Mouse (Mus musculus): ENCODE data around the gene Rab43. TPM values are rescaled to one million over a fixed set of nuclear protein-coding genes. Genes with fewer than 3 reads are reported as not detected.
"Not testable (repeated sequence)": the region's sequence is repeated elsewhere in the genome, so short reads cannot be mapped to it uniquely, and the experiment has no call there.

Gene Rab43
- total RNA-seq, 2 experiments from 2014 or later: 18.6 to 19.8 TPM

DNA sequence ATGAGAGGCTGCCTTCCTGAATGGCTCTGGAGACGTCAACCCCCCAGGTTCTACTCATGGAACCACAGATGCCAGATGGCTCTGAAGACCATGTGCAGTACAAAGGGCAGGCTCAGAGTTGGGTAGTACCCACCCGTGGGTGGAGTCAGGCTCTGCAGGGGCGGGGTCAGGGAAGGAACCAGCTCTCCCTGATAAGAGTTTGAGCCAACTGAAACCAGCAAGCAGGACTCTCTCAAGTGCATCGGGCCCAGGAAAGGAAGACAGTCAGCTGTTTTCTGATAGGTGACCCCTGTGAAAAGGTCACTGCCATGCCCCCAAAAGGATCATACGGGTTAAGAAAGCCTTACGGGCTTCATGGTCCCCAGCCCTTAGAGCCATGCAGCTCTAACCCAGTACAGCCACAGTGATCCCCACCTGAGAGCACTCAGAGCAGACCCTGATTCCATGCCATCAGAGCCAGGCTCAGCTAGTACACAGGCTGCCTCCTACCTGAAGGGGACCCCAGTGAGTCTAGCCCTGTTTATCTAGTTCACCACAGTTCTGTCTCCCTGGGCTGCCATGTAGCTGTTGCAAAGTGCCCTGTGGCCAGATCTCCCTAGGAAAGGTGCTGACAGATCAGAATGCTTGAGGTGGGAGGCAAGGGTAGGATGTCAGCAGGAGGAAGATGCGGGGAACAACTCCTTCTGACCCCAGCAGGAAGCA, 21.0 kb downstream of the Rab43 start:
- no peak for DNase-seq (ENCODE audit: low spot score in 2 of 2)
- intact Hi-C loops (cut with DNase I): no loop called here

DNA sequence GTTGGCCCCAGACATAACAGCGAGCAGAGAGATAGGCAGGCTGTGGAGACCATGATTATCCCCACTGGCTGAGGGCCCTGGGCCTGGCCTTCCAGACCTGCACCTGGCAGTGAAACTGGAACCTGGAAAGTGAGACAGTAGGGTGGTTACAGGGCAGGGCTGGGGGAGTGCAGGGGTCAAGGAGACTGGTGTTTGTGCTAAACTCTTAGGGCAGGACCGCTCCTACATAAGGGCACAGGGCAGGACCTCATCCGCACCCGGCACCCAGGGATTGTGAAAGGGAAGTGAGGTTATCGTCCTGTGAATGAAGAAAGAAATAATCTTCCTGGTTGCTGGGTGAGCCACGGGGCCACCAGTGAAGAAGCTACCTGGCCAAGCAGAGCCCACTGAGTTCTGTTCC, 22.2 kb downstream of the Rab43 start:
- no peak for DNase-seq (ENCODE audit: low spot score in 2 of 2)
- intact Hi-C loops (cut with DNase I): no loop called here

DNA sequence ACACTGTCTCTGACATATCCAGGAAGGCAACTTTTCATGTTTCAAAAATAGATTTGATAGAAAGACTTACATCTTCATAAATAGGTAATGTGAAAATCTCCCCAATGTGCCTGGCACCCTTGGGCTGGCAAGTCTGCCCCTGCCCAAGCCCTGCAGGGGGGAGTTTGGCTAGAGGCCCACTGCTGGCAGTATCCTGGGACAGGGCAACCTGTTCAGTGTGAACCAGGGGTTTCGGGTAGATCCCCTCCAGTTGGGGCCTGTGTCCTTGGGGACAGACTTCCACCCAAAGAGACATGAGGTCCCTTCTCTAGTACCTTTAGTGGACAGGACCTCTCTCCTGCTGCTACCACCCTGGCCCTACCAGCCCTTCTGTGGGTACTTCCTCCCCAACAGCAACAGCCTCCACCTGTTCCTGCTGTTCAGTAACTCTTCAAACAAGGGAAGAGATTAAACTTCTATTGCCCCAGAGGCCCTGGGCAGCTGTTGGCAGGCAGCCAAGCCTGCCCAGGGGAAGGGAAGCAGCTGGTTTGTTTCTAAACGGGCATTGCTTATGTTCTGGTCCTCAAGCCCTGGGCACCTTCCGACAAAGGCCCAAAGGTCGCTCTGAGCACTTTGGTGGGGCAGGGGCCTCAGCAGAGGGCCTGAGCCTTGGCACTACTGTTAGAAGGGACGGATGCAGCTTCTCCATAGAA, 22.9 kb downstream of the Rab43 start:
- intact Hi-C loops (cut with DNase I): no loop called here
- DNase-seq (ENCODE audit: low spot score in 2 of 2): no peak

DNA sequence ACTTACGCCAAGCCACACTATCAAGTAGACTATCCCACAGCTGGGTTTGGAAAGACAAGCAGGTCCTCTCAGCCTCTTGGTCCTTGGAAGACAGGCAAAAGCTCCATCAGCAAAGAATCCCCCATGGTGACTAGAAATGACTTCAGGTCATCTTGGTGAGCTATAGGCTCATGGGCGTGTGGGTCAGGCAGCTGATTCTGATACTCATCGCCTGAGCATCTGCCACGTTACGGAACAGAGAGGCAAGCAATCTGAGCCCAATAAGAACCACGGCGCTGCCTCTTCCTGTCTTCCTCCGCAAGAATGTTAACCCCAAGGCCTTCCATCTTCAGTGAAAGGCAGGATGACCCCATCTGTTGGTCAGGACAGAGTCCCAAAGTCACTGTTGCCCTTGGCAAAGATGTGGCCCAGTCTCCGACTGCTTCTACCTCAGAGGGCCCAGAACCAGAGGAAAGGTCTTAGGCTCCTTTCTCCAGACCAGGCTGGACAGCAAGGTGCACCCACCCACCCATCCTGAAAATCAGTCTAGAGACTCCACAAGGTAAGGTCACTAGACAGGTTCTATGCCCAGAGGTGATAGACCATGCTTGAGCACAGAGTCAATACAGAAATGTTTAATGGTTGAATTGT, 23.6 kb downstream of the Rab43 start:
- intact Hi-C loops (cut with DNase I): no loop called here
- DNase-seq (ENCODE audit: low spot score in 2 of 2): no peak

DNA sequence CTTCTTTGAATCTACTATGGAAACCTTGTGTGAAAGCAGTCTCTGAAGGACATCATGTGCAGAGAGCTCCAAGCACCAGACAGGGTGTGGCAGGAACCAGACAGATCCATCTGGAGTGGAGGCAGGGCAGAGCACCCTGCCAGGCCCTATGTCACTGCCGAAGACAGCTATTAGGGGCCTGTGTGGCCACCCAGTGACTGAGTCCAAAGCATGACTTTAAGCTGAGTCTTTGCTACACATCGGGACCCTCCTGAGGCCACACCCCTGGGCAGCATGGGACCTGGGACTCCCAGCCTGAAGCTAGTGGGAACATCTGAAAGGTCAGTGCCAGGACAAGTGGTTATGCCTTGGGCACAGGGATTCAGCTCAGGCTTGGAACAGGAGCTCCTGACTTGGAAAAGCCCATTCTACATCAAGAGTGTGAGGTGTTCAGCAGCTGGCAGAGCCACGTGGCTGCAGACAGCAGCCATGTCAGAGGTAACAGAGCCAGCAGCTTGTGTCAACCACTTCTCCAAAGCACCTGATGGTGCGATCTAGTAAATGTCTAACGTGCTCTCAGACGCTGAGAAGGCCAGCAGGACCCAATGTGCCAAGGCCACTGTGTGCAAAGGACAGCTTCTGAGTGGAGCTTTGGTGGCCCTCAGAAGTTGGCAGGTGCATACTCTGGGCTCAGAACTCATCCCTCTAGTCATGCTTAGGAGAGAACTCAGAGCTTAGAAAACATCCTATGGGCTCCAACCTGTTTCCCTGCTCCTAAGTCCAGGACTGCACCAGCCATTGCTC, 24.7 kb downstream of the Rab43 start:
- no peak for DNase-seq (ENCODE audit: low spot score in 2 of 2)
- intact Hi-C loops (cut with DNase I): no loop called here

DNA sequence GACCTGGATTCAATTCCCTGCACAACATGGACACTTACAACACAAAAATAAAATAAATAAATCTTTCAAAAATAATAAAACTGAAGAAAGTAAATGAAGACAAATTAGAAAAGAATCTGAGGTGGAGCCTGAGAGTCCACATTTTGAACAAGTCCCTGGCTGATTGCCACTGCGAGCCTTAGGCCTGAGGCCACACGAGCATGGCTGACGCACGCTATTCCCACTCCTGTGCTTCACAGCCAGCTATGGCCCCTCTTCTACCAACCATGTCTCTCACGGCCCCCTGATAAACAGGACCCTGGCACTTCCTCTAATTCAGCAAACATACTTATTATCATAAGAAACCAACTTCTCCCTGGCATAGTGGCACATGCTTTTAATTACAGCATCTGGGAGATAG, 25.3 kb downstream of the Rab43 start:
- intact Hi-C loops (cut with DNase I): no loop called here
- no peak for DNase-seq (ENCODE audit: low spot score in 2 of 2)

DNA sequence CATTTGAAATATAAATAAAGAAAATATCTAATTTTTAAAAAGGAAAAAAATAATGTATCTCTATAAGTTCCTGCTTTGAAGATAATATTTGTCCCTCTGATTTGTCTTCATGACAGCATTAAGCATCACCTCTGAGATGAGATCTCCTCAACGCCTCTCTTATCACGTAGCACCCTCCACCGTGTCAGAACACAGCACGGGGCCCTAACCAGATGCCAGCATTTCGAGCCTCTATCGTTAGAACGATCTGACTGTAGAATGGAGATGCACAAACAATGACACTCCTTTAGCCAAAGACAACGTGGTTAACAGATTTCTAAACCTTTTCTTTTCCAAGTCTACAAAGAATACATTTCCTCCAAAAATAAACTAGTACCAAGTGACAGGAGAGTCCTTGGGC, 27.9 kb downstream of the Rab43 start:
- no peak for DNase-seq (ENCODE audit: low spot score in 2 of 2)
- intact Hi-C loops (cut with DNase I): no loop called here

DNA sequence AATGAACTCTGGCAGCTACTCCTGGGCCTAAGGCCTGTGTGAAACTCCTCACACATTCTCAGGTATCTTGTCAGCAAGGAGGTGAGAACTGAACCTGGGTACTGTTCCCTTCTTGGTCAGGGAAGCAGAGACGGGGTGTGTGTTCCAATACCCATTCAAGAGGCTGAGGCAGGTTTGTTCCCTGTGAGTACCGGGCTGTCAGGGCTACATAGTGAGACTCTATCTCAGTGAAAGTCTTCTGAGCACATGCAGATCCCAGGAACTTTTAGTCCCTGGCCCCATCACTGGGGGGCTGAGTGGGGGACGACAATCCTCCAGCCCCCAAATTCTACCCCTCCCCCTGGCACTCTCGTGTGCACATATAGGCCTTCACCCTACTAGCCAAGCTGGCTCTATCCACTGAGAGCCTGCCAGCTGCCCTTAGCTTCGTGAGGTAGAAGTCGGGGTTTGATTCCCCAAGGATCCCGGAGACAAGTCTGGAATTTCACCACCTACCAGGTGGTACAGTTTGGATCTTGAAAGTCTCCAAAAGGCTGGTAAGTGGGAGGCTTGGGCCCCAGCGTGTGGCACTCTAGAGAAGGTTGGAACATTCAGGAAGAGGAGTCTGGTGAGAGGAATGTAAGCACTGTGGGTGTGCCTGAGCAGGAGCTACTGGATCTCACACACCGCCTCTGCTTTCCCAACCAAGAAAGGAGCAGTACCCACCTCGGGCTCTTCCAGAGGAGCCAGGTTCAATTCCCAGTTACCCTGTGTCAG, 31.2 kb downstream of the Rab43 start:
- peak in 1 of 2 experiments; percentile 15 for DNase-seq (ENCODE audit: low spot score in 2 of 2)
- intact Hi-C loops (cut with DNase I): no loop called here

DNA sequence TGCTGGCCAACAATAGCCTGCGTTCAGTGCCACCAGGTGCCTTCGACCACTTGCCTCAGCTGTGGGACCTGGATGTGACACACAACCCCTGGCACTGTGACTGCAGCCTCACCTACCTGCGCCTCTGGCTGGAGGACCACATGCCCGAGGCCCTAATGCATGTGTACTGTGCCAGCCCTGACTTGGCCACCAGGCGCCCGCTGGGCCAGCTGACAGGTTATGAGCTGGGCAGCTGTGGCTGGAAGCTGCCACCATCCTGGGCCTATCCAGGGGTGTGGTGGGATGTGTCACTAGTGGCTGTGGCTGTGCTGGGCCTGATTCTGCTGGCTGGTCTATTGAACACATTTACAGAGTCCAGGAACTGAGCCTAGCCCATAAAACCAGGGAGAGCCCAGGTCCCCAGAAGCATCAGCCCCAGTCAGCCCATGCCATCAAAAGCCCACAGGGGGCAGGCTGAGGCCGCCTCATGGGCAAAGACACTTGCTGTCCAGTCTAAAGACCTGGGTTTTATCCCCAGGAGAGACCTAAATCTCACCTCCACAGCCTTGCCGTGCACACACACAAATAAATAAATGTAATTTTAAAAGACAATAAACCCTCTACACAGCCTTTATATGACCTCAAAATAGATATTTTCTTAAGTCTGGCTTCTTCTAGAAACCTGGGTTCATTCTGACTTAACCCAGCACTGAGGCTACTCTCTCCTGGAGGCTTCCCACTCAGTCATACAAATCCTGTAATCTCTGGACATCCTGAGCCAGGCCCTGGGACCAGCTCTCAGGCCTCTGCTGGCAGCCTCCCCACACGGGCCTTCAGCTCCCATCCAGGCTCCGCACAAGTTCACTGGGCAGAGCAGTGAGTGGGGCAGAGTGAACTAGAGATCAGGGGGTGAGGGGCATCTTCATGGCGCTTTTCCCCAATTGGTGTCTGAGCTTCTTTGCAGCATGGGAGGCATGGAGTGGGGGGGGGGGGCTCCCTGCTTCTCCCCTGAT, 32.5 kb downstream of the Rab43 start:
- DNase-seq (ENCODE audit: low spot score in 2 of 2): no peak
- intact Hi-C loops (cut with DNase I): no loop called here

DNA sequence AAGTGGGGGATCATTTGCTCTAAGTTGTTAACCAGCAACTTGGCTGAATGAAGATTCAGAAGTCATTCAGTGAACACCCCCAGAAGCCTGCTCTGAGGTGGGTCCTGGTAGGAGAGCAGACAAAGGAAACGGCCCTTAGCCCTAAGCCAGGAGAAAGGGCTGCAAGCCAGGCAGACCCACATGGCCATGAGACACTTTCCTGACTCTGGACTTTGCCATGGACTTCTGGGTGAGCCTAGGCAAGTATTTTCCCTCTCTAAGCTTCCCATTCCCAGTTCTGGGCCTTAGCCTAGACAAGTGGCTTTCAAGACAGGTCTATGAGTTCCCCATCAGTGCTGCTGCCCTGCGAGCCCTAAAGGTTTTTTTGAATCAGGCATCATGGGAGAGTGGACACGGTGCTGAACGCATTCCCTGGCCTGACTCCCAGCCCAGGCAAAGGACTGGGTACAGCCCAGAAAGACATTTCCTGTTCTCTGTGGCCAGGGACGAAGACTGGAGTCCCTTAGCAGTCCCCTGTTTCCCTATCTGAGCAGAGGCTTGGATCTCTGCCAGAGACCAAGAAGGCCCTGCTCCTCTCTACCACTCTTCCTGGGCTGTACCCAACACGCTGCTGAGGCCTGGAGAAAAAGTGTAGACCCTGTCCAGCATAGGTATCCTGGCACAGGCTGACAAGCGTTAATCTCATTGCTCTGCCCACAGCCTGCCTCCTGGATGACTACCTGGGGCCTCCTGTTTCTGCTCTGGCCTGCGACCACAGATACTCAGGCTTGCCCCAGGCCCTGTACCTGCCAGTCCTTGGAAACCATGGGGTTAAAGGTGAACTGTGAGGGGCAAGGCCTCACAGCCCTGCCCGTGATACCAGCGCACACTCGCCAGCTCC, 33.4 kb downstream of the Rab43 start:
- intact Hi-C loops (cut with DNase I): no loop called here
- no peak for DNase-seq (ENCODE audit: low spot score in 2 of 2)

DNA sequence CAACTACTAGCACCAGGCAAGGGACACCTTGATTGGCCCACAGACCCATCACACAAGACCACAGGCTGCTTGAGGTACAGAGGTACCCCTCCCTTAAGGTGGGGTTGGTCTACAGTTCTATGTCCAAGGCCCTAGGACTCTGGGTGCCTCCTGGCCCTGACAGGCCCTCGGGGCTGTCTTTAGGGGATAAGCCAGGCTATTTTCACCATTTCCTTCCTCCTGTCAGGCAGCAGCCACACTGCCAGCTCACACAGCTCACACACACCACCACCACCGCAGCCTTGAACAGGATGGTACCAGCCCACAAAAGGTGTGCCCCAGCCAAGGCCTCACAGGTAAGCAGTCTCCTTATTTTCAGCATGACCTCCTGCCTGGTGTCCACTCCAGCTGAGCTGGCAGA, 34.1 kb downstream of the Rab43 start, which contains the start of gene Gp9:
Gene Gp9, plus strand, starts transcription at position 231 of the 400 bp plus-strand sequence.
- no peak for DNase-seq (ENCODE audit: low spot score in 2 of 2)
- intact Hi-C loops (cut with DNase I): no loop called here

DNA sequence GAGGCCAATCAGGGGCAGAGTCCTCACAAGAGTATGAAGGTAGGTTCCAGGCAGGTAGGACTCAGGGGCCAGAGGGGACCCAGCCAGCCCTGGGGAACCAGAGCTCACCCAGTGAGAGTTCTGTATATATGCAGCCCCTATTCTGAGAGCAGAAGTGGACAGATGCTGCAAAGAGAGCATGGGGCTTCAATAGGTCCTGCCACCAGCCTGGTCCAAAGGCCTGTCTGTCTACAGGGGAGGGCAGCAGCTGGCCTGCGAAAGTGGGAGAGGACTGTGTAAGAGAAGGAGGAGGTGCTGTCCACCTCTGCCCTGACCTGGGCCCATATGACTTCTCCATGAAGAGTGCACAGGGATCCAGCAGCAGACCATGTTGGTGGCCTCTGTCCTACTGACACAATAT, 35.3 kb downstream of the Rab43 start:
- intact Hi-C loops (cut with DNase I): no loop called here

DNA sequence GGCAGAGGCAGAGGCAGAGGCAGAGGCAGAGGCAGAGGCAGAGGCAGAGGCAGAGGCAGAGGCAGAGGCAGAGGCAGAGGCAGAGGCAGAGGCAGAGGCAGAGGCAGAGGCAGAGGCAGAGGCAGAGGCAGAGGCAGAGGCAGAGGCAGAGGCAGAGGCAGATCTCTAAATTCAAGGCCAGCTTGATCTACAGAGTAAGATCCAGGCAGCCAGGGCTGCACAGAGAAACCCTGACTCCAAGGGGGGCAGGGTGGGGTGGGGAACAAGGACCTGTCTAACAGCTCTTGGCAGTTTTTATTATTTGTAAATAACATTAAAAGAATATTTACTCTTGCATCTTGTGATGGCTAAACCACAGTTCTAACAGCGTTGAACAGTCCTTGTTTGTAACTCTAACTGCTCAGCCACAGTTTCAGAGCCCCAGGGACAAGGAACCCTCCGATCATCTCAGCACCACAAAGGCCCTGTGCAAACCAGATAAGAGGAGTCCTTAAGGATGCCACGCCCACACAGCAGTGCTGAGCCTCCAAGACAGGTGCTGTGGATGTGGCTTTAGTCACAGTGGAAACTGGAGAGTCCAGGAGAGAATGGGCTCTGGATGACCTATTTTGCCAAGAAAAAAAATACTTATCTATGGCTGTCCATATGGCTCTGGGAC, 36.2 kb downstream of the Rab43 start:
- DNase-seq (ENCODE audit: low spot score in 2 of 2): no peak
- intact Hi-C loops (cut with DNase I): no loop called here

More for the DNA sequence above, 35.3 kb downstream of the Rab43 start:
- DNase-seq (ENCODE audit: low spot score in 2 of 2): no peak

DNA sequence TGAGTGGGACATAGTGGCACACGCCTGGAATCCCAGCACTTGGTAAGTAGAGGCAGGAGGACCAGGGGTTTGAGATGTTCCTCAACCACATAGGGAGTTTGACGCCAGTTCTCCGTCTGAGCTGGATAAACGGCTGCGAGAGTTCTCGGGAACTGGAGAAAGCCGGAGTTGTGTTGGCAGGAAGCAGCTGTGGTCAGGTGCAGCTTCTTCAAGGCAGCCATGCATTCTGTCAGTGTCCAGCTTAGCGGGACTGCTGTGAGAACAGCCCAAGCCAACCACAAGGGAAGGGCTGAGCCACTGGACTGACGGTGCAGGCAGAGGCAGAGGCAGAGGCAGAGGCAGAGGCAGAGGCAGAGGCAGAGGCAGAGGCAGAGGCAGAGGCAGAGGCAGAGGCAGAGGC, 37.1 kb downstream of the Rab43 start:
- intact Hi-C loops (cut with DNase I): no loop called here
- no peak for DNase-seq (ENCODE audit: low spot score in 2 of 2)

DNA sequence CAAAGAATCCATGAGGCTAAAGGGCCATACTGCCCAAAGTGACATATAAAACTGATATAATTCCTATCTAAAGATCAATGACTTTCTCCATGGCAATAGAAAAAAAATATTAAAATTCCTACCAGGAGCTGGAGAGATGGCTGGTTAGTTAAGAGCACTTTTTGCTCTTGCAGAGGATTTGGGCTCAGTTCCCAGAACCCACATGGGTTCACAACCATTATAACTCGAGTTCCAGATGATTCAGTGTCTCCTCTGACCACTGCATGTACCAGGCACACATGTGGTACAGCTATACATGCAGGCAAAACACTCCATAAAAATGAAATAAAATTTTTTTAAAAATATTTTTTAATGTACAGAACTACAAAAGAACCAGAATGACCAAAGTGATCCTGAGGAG, 37.5 kb downstream of the Rab43 start:
- intact Hi-C loops (cut with DNase I): no loop called here
- DNase-seq (ENCODE audit: low spot score in 2 of 2): no peak

DNA sequence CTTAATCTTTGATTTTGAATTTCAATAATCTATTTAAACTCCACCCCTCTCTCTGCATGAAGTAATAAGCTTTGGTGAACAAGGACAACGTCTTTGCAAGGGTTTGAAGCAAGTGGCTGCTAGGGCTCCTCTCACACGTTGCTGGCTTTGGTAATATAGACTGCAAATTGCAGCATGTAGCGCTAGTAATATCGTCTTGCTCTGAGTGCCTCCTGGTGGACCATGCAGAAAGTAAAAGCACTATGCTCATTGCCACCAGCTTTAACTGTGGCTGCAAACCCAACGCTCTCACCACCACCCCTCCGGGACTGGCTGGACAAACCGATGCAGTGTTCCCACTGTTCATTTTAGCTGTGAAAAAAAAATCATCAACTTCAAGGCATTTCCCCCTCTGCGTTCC, 41.3 kb downstream of the Rab43 start:
- intact Hi-C loops (cut with DNase I): no loop called here
- DNase-seq (ENCODE audit: low spot score in 2 of 2): peak in 1 of 2 experiments; percentile 17

DNA sequence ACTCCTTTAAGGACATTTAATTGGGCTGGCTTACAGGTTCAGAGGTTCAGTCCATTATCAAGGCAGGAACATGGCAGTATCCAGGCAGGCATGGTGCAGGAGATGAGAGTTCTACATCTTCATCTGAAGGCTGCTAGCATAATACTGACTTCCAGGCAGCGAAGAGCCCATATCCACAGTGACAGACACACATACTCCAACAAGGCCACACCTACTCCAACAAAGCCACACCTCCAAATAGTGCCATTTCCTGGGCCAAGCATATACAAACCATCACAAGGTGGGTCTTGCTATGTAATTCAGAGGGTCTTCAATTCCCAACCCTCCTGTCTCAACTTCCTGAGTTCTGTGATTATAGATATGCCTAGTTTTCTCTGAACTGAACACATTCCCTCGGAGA, 47.7 kb downstream of the Rab43 start:
- DNase-seq (ENCODE audit: low spot score in 2 of 2); intact Hi-C loops (cut with DNase I): not testable (repeated sequence)

All from left cerebral cortex, postnatal 25 days (tissue).